Mouse (Mus musculus): Measurements from ENCODE around the gene Gm20903. TPM values are rescaled to one million over a fixed set of nuclear protein-coding genes. Genes with fewer than 3 reads are reported as not detected.
"Not testable (repeated sequence)": the region's sequence is repeated elsewhere in the genome, so short reads cannot be mapped to it uniquely, and the experiment has no call there.

The Gm20903 gene
- polyA plus RNA-seq (2015; fragmentation: Nextera tagmentation; extraction: Ambion mirVana): not detected in 2 replicates

DNA sequence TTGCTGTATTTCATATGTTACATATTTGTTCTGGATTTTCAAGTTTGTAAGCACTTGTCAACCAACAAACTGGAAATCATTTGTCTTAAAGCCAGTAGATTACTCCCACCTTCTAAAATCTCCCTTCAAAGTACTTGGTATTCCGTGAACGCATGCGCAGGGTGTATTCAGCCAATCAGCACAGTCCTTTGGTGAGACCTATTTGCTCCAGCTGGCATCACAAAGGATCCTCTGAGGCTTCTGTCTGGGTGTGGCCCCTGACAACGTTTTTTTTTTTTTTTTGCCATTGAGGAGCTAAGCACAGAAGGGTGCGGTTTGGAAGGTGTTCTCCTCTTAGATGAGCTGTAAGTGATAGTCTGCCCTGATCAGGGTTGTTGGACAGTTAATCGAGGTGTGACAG, at the start of gene Gm20903:
TSS of gene Gm20903 (plus strand) at position 301 of the 400 bp plus-strand sequence.
- not testable (repeated sequence) for ATAC-seq (replicated peaks); H3K36me3 ChIP-seq (replicated peaks); H3K27ac ChIP-seq; H3K4me2 ChIP-seq; H3K4me1 ChIP-seq; H3K9me3 ChIP-seq; H3K27me3 ChIP-seq (replicated peaks); H3K9ac ChIP-seq; H3K4me3 ChIP-seq
- WGBS: no CpG with 5 or more reads among the region's 6 CpGs

All from midbrain, embryonic 15.5 days (tissue).